Mouse (Mus musculus) stomach, postnatal 0 days (tissue): ENCODE measurements around the gene Sc5d.

Source experiments
- CTCF ChIP-seq: IDR thresholded peaks from 2 replicates; pipeline ENCODE4 v1.5.1; 2016; ENCODE audit warnings: antibody characterized with exemption, low read depth, mild to moderate bottlenecking, moderate library complexity
- EP300 ChIP-seq: optimal IDR thresholded peaks from 2 replicates; pipeline ENCODE3; 2016; ENCODE audit warnings: antibody characterized with exemption

DNA sequence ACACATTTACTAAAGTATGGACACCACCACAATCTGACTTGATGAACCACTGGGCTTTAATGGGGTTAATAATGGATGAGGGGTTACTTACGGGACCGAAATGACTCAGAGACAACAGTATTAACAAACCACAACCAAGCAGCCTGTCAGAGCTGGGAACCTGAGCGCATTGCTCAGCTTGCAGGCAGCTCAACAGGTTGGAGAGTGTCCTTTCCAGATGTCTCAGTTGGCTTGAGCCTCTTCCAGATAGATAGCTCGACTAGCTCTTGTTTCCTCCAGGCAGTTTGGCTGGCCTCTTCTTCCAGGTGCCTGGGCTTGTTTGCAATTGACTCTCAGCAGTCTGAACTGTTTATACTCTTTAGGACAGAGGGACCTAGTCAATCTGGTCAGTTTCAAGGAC, 8.6 kb upstream of the Sc5d start:
- TF ChIP-seq CTCF (no peak), EP300 (no peak)
